Mouse (Mus musculus) megakaryocyte-erythroid progenitor cell, adult 5 weeks (primary cell): ENCODE results near the gene Gsto1. TPM values are rescaled to one million over a fixed set of nuclear protein-coding genes. Genes with fewer than 3 reads are reported as not detected.

Source experiments
- polyA plus RNA-seq: library from polyadenylated mRNA; stranded (reverse); fragments of >175 nt; gene quantifications from 2 replicates; pipeline ENCODE4 v1.2.3, GENCODE M21; 2012

The Gsto1 gene
- polyA plus RNA-seq, result 511 and 544 TPM in 2 replicates

DNA sequence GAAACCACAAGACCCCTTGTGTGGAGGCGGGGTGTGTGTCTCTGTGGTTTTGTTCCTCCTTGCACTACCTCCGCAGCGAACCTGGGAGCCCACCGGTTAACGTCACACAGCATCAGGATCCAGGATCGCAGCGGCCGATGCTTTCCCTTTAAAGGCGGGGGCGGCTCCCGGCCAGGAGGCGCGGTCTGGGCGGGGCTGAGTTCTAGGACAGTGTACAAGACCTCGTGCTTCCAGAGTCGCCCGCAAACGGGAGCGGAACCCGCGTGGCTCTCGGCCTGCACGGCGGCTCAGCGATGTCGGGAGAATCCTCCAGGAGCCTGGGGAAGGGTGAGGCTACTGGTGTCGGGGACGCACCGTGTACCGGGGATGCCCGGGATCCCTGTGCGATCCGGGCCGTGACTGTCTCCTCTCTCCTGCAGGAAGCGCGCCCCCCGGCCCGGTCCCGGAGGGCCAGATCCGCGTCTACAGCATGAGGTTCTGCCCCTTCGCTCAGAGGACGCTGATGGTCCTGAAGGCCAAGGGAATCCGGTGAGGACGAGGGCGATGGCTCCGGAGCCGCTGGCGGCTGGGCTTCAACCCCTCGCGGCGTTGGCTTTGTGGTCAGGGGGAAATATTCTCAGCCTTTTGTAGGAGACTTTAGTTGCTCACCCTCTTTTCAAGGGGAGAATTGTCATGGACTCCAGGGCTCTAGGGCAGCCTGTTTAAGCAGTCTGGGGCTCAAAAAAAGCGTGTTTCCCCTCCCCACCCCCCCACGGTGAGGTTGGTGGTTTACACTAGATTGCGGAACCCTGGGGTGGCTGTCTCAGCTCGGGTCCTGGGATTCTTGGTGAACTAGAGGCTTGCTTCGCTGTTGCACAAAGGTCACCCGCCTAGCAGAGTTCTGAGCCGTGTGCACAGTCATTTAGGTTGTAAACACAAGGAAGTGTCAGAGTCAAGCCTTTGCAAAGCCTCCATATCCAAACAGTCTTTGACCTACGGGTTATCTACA is at the start of gene Gsto1:
Gsto1 (plus strand) TSS at position 175 of the 988 bp plus-strand sequence.

DNA sequence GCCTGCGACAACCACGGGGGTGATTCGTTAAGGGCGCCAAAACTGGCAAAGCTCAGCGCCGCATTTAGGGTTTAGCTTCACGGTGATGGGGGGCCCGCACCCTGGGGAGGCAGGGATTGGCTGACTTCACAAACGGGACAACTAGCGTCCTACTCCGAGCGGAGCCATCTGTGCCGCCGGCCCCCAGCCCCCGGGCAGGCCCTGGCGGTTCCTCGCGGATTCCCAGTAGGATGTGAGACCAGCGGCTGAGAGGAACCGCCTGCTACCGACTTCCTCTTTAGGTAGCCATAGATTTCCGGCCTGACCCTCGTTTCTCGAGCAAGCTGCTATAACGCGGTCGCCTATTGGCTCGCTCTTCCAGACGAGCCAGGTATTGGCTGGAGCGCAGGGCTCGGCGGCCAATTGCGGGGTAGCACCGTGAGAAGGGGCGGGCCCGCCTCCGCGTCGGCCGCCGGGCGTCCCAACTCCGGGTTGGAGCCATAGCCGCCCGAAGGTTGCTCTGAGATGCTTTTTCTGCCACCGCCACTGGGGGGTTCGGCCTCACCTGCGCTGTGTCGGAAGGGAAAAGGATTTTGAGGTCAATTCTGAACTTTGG is 10.7 kb downstream of the Gsto1 start, which contains the start of gene Gsto2:
Gsto2 (plus strand) TSS at position 182 of the 595 bp plus-strand sequence.

Other genes with a start within 250 kb of the Gsto1 start
- gene Col17a1, start 162.9 kb upstream of the Gsto1 start, polyA plus RNA-seq, result 0.59 and 1.1 TPM in 2 replicates
- gene Sfr1, start 123.3 kb upstream of the Gsto1 start, polyA plus RNA-seq, result 29.4 and 40.5 TPM in 2 replicates
- not detected in 2 replicates for gene Gsto2, start 10.6 kb downstream of the Gsto1 start, polyA plus RNA-seq
- gene Cfap43, start 64.3 kb downstream of the Gsto1 start, polyA plus RNA-seq, result not detected in 2 replicates
- gene Itprip, start 64.3 kb downstream of the Gsto1 start, polyA plus RNA-seq, result 21.2 and 24.8 TPM in 2 replicates
- not detected in 2 replicates for gene Cfap58, start 82.7 kb downstream of the Gsto1 start, polyA plus RNA-seq